Mouse (Mus musculus) brain, embryonic 14.5 days (tissue): ENCODE results near the gene Wdr5.

ENCODE experiments used
- CTCF ChIP-seq: fragments of 200-500 bp; IDR thresholded peaks from 2 replicates; pipeline ENCODE4 v1.5.1; 2012; ENCODE audit warnings: inconsistent platforms, mild to moderate bottlenecking, moderate library complexity, borderline replicate concordance; ENCODE audit not compliant: insufficient read depth, insufficient read length; ENCODE audit errors: extremely low read depth
- POLR2A ChIP-seq: fragments of 200-500 bp; IDR thresholded peaks from 2 replicates; pipeline ENCODE4 v1.6.1; 2012; ENCODE audit warnings: mild to moderate bottlenecking, inconsistent platforms, borderline replicate concordance; ENCODE audit not compliant: poor library complexity, insufficient read depth, insufficient read length, severe bottlenecking; ENCODE audit errors: extremely low read depth

DNA sequence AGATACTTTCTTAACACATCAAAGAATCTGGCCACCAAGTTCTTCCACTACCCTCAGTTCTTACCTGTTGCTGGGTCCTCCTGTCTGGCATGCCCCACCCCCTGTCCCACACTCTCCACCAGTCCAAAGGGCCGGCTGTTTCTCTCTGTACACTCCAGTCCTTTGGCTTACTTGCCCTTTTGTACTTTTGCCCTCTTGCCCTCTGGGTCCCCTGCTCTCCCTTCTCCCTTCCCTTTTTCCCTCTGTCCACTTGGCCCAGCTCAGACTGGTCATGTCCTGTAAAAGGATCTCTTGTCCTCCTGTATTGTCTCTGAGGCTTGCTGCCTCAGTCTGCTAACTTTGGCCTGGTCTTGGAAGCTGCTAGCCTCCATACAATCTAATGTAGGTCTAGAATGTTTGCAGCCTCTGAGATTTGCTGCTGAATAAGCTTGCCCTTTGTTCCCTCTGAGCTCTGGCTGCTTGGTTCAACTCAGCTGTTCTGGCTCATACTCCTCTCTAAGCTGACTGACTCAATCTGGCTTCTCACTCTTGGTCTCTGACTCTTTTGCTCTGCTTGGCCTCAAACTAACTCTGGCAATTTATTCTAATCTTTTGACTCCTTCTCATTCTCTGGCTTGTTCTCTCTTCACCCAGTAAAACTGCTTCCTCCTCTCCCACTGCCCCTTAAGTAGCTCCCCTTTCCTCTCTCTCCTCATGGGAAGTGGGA is 33.9 kb downstream of the Wdr5 start:
- TF ChIP-seq CTCF (no peak), POLR2A (no peak)
